Mouse (Mus musculus) embryonic facial prominence, embryonic 11.5 days (tissue): ENCODE results near the gene Galnt15. TPM values are rescaled to one million over a fixed set of nuclear protein-coding genes. Genes with fewer than 3 reads are reported as not detected.
A peak's percentile ranks its signal among the peaks of the same experiment; 100 is the strongest.
"Not testable (repeated sequence)": the region's sequence is repeated elsewhere in the genome, so short reads cannot be mapped to it uniquely, and the experiment has no call there.

Source experiments
- ATAC-seq: fragments of 200-750 bp; cut with Nextera tagmentation; replicated peaks from 2 replicates; pipeline ENCODE4 v1.8.0; 2017; ENCODE audit warnings: low read depth; ENCODE audit not compliant: insufficient number of reproducible peaks, low FRiP score, low TSS enrichment
- DNase-seq: peaks from one replicate; pipeline ENCODE4 v3.0.0-alpha.2; 2015; ENCODE audit warnings: low spot score
- H3K27ac ChIP-seq: fragments of 300-500 bp; sonication (generic); replicated peaks from 2 replicates; pipeline ENCODE4 v1.5.1; 2014; ENCODE audit warnings: mild to moderate bottlenecking, low read depth, low read length, control low read depth
- H3K27me3 ChIP-seq: fragments of 300-500 bp; sonication (generic); 2 replicates; pipeline ENCODE4 v1.6.1; 2014; ENCODE audit warnings: mild to moderate bottlenecking, low read length, moderate library complexity, mixed read lengths; ENCODE audit not compliant: control insufficient read depth, insufficient read depth
- H3K36me3 ChIP-seq: fragments of 300-500 bp; sonication (generic); replicated peaks from 2 replicates; pipeline ENCODE4 v1.6.1; 2014; ENCODE audit warnings: low read depth, mild to moderate bottlenecking, low read length, moderate library complexity, mixed read lengths; ENCODE audit not compliant: control insufficient read depth, insufficient read depth
- H3K4me1 ChIP-seq: fragments of 300-500 bp; sonication (generic); 2 replicates; pipeline ENCODE4 v1.6.1; 2014; ENCODE audit warnings: low read length, mixed read lengths; ENCODE audit not compliant: control insufficient read depth, insufficient read depth
- H3K4me2 ChIP-seq: fragments of 300-500 bp; sonication (generic); 2 replicates; pipeline ENCODE4 v1.6.1; 2014; ENCODE audit warnings: low read depth, mild to moderate bottlenecking, control low read depth, low read length, moderate library complexity
- H3K4me3 ChIP-seq: fragments of 300-500 bp; sonication (generic); 2 replicates; pipeline ENCODE4 v1.5.1; 2014; ENCODE audit warnings: low read depth, low read length, control low read depth
- H3K9ac ChIP-seq: fragments of 300-500 bp; sonication (generic); replicated peaks from 2 replicates; pipeline ENCODE4 v1.6.1; 2014; ENCODE audit warnings: mild to moderate bottlenecking, control low read depth, low read length
- H3K9me3 ChIP-seq: fragments of 300-500 bp; sonication (generic); replicated peaks from 2 replicates; pipeline ENCODE4 v1.6.1; 2016; ENCODE audit warnings: mild to moderate bottlenecking, low read length, inconsistent platforms, mixed read lengths; ENCODE audit not compliant: control insufficient read depth
- WGBS: fragments of 180-500 bp; shearing (Covaris S2); extraction: QIAGEN DNeasy Blood & Tissue Kit; methylation state at CpG from one replicate; pipeline ENCODE4 v1.1.7; 2014; 5-methylcytosine and 5-hydroxymethylcytosine counted together
- polyA plus RNA-seq: library from polyadenylated mRNA; unstranded; fragments of >200 nt; fragmentation: Nextera tagmentation; extraction: Ambion mirVana; gene quantifications from 2 replicates; pipeline ENCODE4 v1.2.1, GENCODE M21; 2014

The Galnt15 gene
- polyA plus RNA-seq, 1 experiment from 2014 or later: 0.20 TPM

DNA sequence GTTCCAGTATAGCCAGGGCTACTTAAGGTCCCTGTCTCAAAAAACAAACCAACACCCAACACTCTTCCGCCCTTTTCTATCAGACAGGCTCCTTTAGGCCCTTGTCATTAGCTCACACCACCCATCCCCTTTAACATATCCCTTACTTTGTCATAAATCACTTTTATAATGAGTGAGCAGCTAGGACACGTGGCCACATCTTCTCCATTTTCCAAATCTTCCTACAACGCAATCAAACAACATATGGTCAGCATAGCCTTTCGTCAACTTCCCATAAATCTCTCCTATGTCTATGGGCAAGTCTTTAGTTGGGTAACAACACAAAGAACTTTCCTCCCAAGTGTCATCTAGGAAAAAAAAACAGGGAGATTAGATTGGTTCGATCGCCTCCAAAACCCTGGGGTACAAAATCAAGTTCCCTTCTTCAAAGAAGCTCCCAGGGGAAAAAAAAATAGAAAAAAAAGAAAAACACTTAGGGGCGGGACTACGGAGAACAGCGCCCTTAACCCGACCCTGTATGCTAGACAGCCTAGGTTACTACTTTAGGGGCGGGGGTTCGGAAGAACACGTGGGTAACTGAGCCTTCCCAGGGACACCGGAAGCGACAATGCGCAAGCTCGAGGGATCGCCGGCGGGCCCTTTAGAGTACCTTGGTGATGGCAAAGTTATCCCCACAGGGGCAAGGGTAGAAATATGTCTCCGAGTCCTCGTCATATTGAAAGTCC lies 56.1 kb downstream of the Galnt15 start, which contains the start of gene Oxnad1:
Gene Oxnad1, plus strand, starts transcription at position 614 of the 725 bp plus-strand sequence.
- ATAC-seq: peak; percentile 96
- DNase-seq: peak; percentile 89

DNA sequence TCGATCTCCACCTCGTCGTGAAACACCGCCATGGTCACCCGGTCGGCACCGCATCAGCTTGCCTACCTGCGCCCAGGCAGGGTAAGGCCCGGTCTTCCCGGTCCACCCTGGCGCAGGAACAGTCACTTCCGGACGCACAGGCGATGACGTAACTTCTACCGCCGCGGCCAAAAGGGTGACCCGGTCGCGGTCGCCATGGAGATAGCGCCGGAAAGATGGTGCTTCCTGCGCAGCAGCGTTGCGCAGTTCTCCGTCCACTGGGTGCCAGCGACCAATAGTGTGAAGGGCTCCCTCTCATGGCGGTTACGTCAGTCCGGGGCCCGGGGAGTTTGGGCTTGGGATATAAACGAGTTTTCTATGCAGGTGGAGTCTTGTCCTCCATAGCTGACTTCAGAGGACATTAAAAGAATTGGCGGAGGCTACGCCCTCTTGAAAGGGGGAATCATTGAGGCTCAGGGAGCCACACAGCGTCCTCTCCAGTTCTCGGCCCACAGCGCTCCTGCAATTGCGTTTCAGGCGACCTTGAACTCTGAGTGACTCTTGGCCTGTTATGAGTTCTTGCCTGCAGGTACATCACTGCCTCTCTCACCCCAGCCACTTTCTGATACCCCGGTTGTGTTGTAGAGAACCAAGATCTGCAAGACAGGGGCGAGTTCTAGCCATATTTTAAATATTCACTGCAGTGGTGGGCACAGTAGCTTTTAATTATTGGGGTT lies 56.9 kb downstream of the Galnt15 start, which contains the start of gene Dph3:
Gene Dph3, minus strand, starts transcription at position 244 of the 716 bp plus-strand sequence.
- Histone ChIP-seq H3K9ac (peak within 1 kb of the TSS; percentile 75), H3K4me3 (peak within 1 kb of the TSS; percentile 59), H3K27ac (peak within 1 kb of the TSS; percentile 20; the same call in 1 of the 2 replicates), H3K36me3 (peaks cover 11% of the 10 kb centered on the region), H3K4me2 (peak within 1 kb of the TSS; percentile 59), H3K27me3 (no peaks in the 10 kb centered on the region), H3K4me1 (no peaks in the 10 kb centered on the region), H3K9me3 (no peaks in the 10 kb centered on the region)
- ATAC-seq (peak; percentile 95), DNase-seq (peak; percentile 98)
- WGBS: under 1% methylated on average over 43 of the region's 43 CpGs

More for the DNA sequence above, 56.1 kb downstream of the Galnt15 start, which contains the start of gene Oxnad1:
- Histone ChIP-seq H3K4me1 (no peaks in the 10 kb centered on the region), H3K27me3 (no peaks in the 10 kb centered on the region), H3K9ac (peak within 1 kb of the TSS; percentile 75), H3K36me3 (peaks cover 11% of the 10 kb centered on the region), H3K9me3 (no peaks in the 10 kb centered on the region), H3K27ac (peak within 1 kb of the TSS; percentile 20; the same call in 1 of the 2 replicates), H3K4me3 (peak within 1 kb of the TSS; percentile 59), H3K4me2 (peak within 1 kb of the TSS; percentile 59)
- 4% methylated on average over 22 of the region's 22 CpGs for WGBS

DNA sequence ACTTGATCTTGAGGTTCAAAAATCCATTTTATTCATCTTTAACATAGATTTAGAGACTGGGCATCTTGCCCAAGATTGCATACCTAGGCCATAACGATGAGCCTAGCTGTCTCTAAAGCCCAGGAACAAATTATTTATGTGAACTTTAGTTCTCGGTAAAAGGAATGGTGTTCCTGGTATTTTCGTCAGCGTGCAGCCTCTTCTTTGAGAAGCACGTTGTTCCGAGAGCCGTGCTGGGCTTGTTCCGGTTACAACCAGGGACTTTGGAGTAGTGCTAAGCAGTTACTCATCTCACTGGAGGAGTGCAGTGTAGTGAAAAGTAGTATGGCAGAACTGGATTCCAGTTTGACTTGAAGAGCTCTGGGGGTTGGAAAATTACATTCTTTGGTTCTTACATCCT lies 57.4 kb downstream of the Galnt15 start:
- ATAC-seq: no peak
- no peak for DNase-seq

DNA sequence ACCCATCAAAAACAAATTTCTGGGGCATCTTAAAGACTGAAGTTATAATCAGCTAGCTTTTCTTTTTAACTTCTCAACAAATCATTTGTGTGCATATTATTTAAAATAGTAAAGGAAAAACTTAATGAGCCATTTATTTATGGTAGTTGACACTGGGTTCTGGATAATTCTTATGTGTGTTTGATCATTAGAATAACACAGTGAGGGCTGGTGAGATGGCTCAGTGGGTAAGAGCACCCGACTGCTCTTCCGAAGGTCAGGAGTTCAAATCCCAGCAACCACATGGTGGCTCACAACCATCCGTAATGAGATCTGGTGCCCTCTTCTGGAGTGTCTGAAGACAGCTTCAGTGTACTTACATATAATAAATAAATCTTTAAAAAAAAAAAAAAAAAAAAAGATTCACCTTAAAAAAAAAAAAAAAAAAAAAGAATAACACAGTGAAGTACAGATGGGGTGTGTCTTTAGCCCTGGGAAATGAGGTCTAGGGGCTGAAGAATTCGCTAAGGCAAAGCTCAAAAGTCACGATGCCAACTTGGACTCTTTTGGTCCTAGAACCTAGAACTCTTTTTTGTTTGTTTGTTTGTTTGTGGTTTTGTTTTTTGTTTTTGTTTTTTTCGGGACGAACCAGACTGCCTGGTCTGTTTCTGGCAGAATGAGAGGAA lies 58.9 kb downstream of the Galnt15 start:
- WGBS: 86% methylated on average over 7 of the region's 7 CpGs

More for the DNA sequence above, 57.4 kb downstream of the Galnt15 start:
- Histone ChIP-seq H3K4me3 (peak overlapping the region; percentile 59), H3K4me1 (no peaks in the 10 kb centered on the region), H3K9ac (peak overlapping the region; percentile 75), H3K36me3 (peaks cover 11% of the 10 kb centered on the region), H3K27ac (0 out of 2 replicates have a peak overlapping the region, but pooled peaks have one; percentile 20), H3K4me2 (peak overlapping the region; percentile 59), H3K27me3 (no peaks in the 10 kb centered on the region), H3K9me3 (no peaks in the 10 kb centered on the region)
- WGBS: 41% methylated on average over 8 of the region's 8 CpGs

DNA sequence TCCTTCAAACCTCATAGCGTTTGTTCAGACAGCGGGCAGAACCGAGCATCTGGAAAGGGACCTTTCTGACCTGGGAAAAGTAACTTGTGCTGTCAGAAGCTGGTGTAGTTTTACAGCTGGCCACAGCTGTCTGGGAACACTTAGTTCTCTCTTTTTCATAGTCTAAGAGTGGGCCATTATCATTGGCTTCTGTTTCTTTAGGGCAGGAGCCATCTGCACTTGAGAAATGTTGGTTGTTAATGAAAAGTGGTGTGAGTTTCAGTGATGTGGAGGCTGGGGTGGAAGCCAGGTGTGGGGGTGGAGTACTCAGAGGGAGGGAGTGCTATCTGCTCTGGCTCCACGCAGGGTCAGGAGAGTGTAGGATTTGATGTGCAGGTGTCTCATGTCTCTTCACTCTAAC lies 62.3 kb downstream of the Galnt15 start:
- Histone ChIP-seq H3K4me3 (no peak overlapping the region), H3K9me3 (no peaks in the 10 kb centered on the region), H3K36me3 (no peaks in the 10 kb centered on the region; the same call in none of the 2 replicates), H3K27me3 (no peaks in the 10 kb centered on the region), H3K27ac (no peak overlapping the region), H3K4me2 (no peak overlapping the region), H3K9ac (no peak overlapping the region), H3K4me1 (no peaks in the 10 kb centered on the region)
- peak; percentile 37; the same call in 1 of the 2 replicates for ATAC-seq
- 29% methylated on average over 4 of the region's 4 CpGs for WGBS
- DNase-seq: peak; percentile 76

More for the DNA sequence above, 58.9 kb downstream of the Galnt15 start:
- H3K9me3 ChIP-seq, H3K27ac ChIP-seq, DNase-seq, H3K36me3 ChIP-seq, H3K4me1 ChIP-seq, ATAC-seq, H3K4me2 ChIP-seq, H3K9ac ChIP-seq, H3K4me3 ChIP-seq, H3K27me3 ChIP-seq: not testable (repeated sequence)

DNA sequence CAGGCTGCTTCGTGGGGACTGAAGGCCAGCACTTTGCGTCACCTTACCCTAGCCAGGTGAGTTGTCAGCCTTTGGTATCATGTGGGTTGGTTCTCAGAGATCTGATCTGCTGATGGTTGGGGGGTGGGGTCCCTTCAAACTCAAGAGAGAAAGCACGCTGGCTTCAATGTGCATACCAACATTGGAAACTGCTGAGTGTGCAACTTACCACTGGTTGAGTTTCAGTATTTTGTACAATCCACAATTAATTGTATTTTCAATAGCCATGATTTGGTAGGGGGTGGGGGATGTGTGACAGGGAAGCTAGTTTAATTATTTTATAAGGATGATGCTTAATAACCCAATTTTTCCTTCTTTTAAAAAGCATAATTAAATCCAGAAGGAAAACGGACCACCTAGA lies 62.9 kb downstream of the Galnt15 start:
- Histone ChIP-seq H3K4me2 (no peak overlapping the region), H3K27me3 (no peaks in the 10 kb centered on the region), H3K9ac (no peak overlapping the region), H3K36me3 (no peaks in the 10 kb centered on the region; the same call in none of the 2 replicates), H3K9me3 (no peaks in the 10 kb centered on the region), H3K4me1 (no peaks in the 10 kb centered on the region), H3K27ac (no peak overlapping the region), H3K4me3 (no peak overlapping the region)
- WGBS: 69% methylated on average over 4 of the region's 4 CpGs
- DNase-seq: no peak
- no peak for ATAC-seq

DNA sequence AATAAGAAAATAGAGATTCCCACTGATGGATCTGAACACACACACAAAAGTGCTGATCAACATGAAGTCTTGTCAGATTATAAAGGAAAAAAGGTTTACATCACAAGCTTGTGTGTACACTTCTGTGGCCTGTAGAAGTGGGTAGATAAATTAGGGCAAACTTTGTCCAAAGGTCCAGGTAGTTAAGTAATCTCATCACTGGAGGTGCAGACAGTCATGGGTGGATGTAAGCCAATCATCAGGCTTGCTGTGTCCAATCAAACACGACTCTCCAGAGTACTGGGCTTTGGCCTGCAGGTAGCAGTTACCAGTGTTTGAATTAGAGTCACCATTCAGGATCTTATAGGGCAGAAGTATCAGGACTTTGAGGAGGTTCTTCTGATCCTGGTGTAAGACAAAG lies 64.2 kb downstream of the Galnt15 start:
- H3K4me3 ChIP-seq: no peak overlapping the region
- ATAC-seq (no peak), DNase-seq (no peak)
- no peak overlapping the region for H3K27ac ChIP-seq
- H3K9me3 ChIP-seq: no peaks in the 10 kb centered on the region
- H3K36me3 ChIP-seq: peaks cover 2% of the 10 kb centered on the region
- H3K4me2 ChIP-seq: no peak overlapping the region
- no peak overlapping the region for H3K9ac ChIP-seq
- H3K27me3 ChIP-seq: no peaks in the 10 kb centered on the region
- no peaks in the 10 kb centered on the region for H3K4me1 ChIP-seq
- WGBS: 66% methylated on average over 1 of the region's 1 CpGs
